Mouse (Mus musculus) testis, postnatal 10 days (tissue): ENCODE data around the gene Apof.

Source experiments
- DNase-seq: peaks from one replicate; pipeline ENCODE4 v3.0.0; 2021; ENCODE audit warnings: low spot score

Apof gene

GRCm38 (mm10) chr10:128268371-128268770, at the start of gene Apof:
Gene Apof, plus strand, starts transcription at chr10:128268671.
- no peak for DNase-seq

GRCm38 (mm10) chr10:128221533-128222286, 46.8 kb upstream of the Apof start:
- DNase-seq: no peak

GRCm38 (mm10) chr10:128225064-128225463, 43.4 kb upstream of the Apof start:
- DNase-seq: no peak

- no peak for DNase-seq
Observed at GRCm38 (mm10) chr10:128225538-128225937, 42.9 kb upstream of the Apof start, which contains the start of gene Mip. Gene Mip, plus strand, starts transcription at chr10:128225838.

GRCm38 (mm10) chr10:128227592-128227991, 40.9 kb upstream of the Apof start:
- no peak for DNase-seq

- DNase-seq: no peak
Observed at GRCm38 (mm10) chr10:128228009-128228408, 40.5 kb upstream of the Apof start.

GRCm38 (mm10) chr10:128230582-128230981, 37.9 kb upstream of the Apof start:
- no peak for DNase-seq

GRCm38 (mm10) chr10:128231146-128231545, 37.3 kb upstream of the Apof start:
- no peak for DNase-seq

GRCm38 (mm10) chr10:128231697-128232419, 36.6 kb upstream of the Apof start, which contains the start of gene Timeless:
Gene Timeless, plus strand, starts transcription at chr10:128232065.
- DNase-seq: peak; percentile 93

- peak; percentile 46 for DNase-seq
Observed at GRCm38 (mm10) chr10:128232420-128232985, 36.0 kb upstream of the Apof start.

- DNase-seq: no peak
Observed at GRCm38 (mm10) chr10:128236321-128236720, 32.1 kb upstream of the Apof start.

GRCm38 (mm10) chr10:128237807-128238480, 30.5 kb upstream of the Apof start:
- DNase-seq: no peak

GRCm38 (mm10) chr10:128239140-128239539, 29.3 kb upstream of the Apof start:
- no peak for DNase-seq

- DNase-seq: no peak
Observed at GRCm38 (mm10) chr10:128240131-128240530, 28.3 kb upstream of the Apof start.

GRCm38 (mm10) chr10:128243252-128243651, 25.2 kb upstream of the Apof start:
- no peak for DNase-seq

- DNase-seq: no peak
Observed at GRCm38 (mm10) chr10:128244121-128244520, 24.4 kb upstream of the Apof start.

- DNase-seq: no peak
Observed at GRCm38 (mm10) chr10:128247020-128247732, 21.3 kb upstream of the Apof start.

GRCm38 (mm10) chr10:128250565-128250964, 17.9 kb upstream of the Apof start:
- no peak for DNase-seq

- no peak for DNase-seq
Observed at GRCm38 (mm10) chr10:128253677-128254255, 14.7 kb upstream of the Apof start, which contains the start of gene Apon. Gene Apon, plus strand, starts transcription at chr10:128254096.

GRCm38 (mm10) chr10:128255925-128256324, 12.5 kb upstream of the Apof start:
- DNase-seq: no peak

GRCm38 (mm10) chr10:128256328-128256727, 12.1 kb upstream of the Apof start:
- DNase-seq: no peak
